In the genomic region with DNA sequence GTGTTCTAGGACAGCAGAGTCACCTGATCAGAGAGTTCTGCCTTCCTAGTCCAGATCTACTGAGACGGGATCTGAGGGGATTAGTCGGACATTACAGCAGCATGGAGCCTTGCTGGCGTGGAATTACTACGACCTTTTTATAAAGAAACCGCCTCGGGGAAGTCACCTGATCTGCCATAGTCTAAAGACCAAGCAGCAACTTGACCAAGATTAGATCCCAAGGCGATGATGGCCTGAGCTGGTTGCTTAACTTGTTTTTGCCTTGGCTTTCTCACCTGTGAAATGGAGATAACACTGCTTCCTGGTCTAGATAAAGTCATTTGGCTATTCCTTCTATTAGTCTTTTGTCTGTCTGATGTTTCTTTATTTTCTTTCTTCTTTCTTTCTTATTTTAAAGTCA, we compare ENCODE assay signal across 19 mouse cellular contexts. TPM values are rescaled to one million over a fixed set of nuclear protein-coding genes. Genes with fewer than 3 reads are reported as not detected.
DNase-seq lines count a peak whose midpoint lies in the region; ATAC-seq and TF ChIP-seq lines count a peak whose summit lies in the region.
"Had no signal": no experiment of that assay in that cellular context is flagged by ENCODE, and none has a peak within 500 bp of the region (broad histone marks: within the 10 kb centered on the region; RNA-seq: fewer than 3 reads in every experiment).

No protein-coding gene starts in this region.

- H3K36me3 ChIP-seq in ES-Bruce4 (ENCODE audit: control insufficient read depth, insufficient read depth, low read length, poor library complexity, severe bottlenecking) = 0 out of 2 replicates have a peak, but pooled peaks cover 2% of the 10 kb centered on the region
- H3K36me3 ChIP-seq in liver, adult 2 months (ENCODE audit: control insufficient read depth, insufficient read depth, low read length) = peaks cover 10% of the 10 kb centered on the region
- H3K36me3 ChIP-seq in liver, postnatal 0 days (replicated peaks; ENCODE audit: insufficient read depth, low read length) = peaks cover 7% of the 10 kb centered on the region; the same call in 1 of the 2 replicates
- peaks cover 5% of the 10 kb centered on the region; the same call in 1 of the 2 replicates for H3K36me3 ChIP-seq in kidney, embryonic 14.5 days (ENCODE audit: control insufficient read depth, insufficient read depth, low read length)
- H3K36me3 ChIP-seq in forebrain, postnatal 0 days (ENCODE audit: insufficient read depth) = no peaks in the 10 kb centered on the region
- H3K36me3 ChIP-seq: midbrain, embryonic 13.5 days had no signal

- H3K4me2 ChIP-seq in liver, postnatal 0 days (ENCODE audit: low read depth, low read length) = no peak overlapping the region
- H3K4me2 ChIP-seq in kidney, embryonic 14.5 days (replicated peaks; ENCODE audit: low read depth, low read length) = no peak overlapping the region
- no peak overlapping the region for H3K4me2 ChIP-seq in forebrain, postnatal 0 days (ENCODE audit: low read depth)
- H3K4me2 ChIP-seq: embryonic facial prominence, embryonic 13.5 days; midbrain, embryonic 13.5 days had no signal

- no peaks in the 10 kb centered on the region for H3K27me3 ChIP-seq in ES-Bruce4 (ENCODE audit: control insufficient read depth, insufficient read depth, low read length, poor library complexity, severe bottlenecking)
- H3K27me3 ChIP-seq in liver, adult 2 months (ENCODE audit: control insufficient read depth, insufficient read depth, low read length) = no peaks in the 10 kb centered on the region
- no peaks in the 10 kb centered on the region for H3K27me3 ChIP-seq in liver, postnatal 0 days (ENCODE audit: insufficient read depth, low read length)
- no peaks in the 10 kb centered on the region for H3K27me3 ChIP-seq in kidney, embryonic 14.5 days (ENCODE audit: control insufficient read depth, insufficient read depth, low read length)
- H3K27me3 ChIP-seq in forebrain, postnatal 0 days (ENCODE audit: insufficient read depth, low read length) = no peaks in the 10 kb centered on the region
- H3K27me3 ChIP-seq: embryonic facial prominence, embryonic 13.5 days; midbrain, embryonic 13.5 days had no signal

- 67% methylated on average over 7 of the region's 7 CpGs for WGBS in liver, adult 2 months
- 62% methylated on average over 7 of the region's 7 CpGs for WGBS in liver, postnatal 0 days (ENCODE audit: insufficient replicate concordance)
- WGBS in kidney, embryonic 14.5 days = 79% methylated on average over 7 of the region's 7 CpGs
- WGBS in forebrain, postnatal 0 days = 67% methylated on average over 7 of the region's 7 CpGs

- H3K79me2 ChIP-seq in liver, adult 2 months (ENCODE audit: control insufficient read depth, insufficient read depth, low read length) = peaks cover 7% of the 10 kb centered on the region; the same call in 1 of the 2 replicates

- ATAC-seq in liver, postnatal 0 days = no peak
- ATAC-seq in kidney, embryonic 14.5 days (ENCODE audit: low FRiP score, low TSS enrichment) = no peak
- no peak for ATAC-seq in forebrain, postnatal 0 days
- ATAC-seq: forebrain, embryonic 16.5 days; midbrain, embryonic 13.5 days had no signal

- peak; percentile 41 for DNase-seq in R1 (ENCODE audit: low read depth, low spot score)
- DNase-seq in liver, adult 2 months (ENCODE audit: extremely low read depth, low read depth, low spot score) = peak; percentile 31
- DNase-seq in liver, postnatal 0 days = no peak
- DNase-seq in lung, adult 18-20 months = no peak
- DNase-seq in forebrain, postnatal 0 days = no peak
- DNase-seq: cerebellum, adult 11 months; cerebellum, postnatal 10 days; gastrocnemius, postnatal 10 days; layer of hippocampus, postnatal 36 days; lung, postnatal 10 days; right cerebral cortex, postnatal 14 days; spleen, adult 18-20 months; thymus, postnatal 36 days had no signal

- H3K9ac ChIP-seq in ES-Bruce4 (ENCODE audit: low read depth, poor library complexity, severe bottlenecking) = no peak overlapping the region
- H3K9ac ChIP-seq in liver, adult 2 months (ENCODE audit: low read depth, low read length) = no peak overlapping the region
- no peak overlapping the region; the same call in 1 of the 2 replicates for H3K9ac ChIP-seq in liver, postnatal 0 days (replicated peaks)
- H3K9ac ChIP-seq in kidney, embryonic 14.5 days (ENCODE audit: low read depth, low read length) = no peak overlapping the region
- H3K9ac ChIP-seq in forebrain, postnatal 0 days = no peak overlapping the region
- H3K9ac ChIP-seq: embryonic facial prominence, embryonic 13.5 days; midbrain, embryonic 13.5 days had no signal

- no peak for TF ChIP-seq POLR2A in ES-Bruce4 (IDR thresholded peaks at IDR 0.05; ENCODE audit: insufficient read depth, low read length)
- no peak for TF ChIP-seq POLR2A in liver, adult 2 months (IDR thresholded peaks at IDR 0.05; ENCODE audit: extremely low read depth, insufficient read depth, low read length)

- no peak overlapping the region for H3K4me3 ChIP-seq in ES-Bruce4 (ENCODE audit: low read depth, low read length)
- no peak overlapping the region for H3K4me3 ChIP-seq in liver, adult 2 months (ENCODE audit: insufficient read depth, low read depth, low read length)
- H3K4me3 ChIP-seq in liver, postnatal 0 days (ENCODE audit: low read depth, low read length) = no peak overlapping the region
- H3K4me3 ChIP-seq in kidney, embryonic 14.5 days (ENCODE audit: low read length) = no peak overlapping the region
- H3K4me3 ChIP-seq in forebrain, postnatal 0 days (ENCODE audit: low read depth, low read length) = no peak overlapping the region
- H3K4me3 ChIP-seq: embryonic facial prominence, embryonic 13.5 days; layer of hippocampus, adult 2 months; midbrain, embryonic 13.5 days had no signal

- peaks cover 5% of the 10 kb centered on the region for H3K4me1 ChIP-seq in ES-Bruce4 (ENCODE audit: control insufficient read depth, insufficient read depth, low read length)
- H3K4me1 ChIP-seq in liver, adult 2 months (ENCODE audit: control insufficient read depth, insufficient read depth, low read length) = peaks cover 12% of the 10 kb centered on the region
- H3K4me1 ChIP-seq in liver, postnatal 0 days (ENCODE audit: insufficient read depth) = peaks cover 57% of the 10 kb centered on the region
- H3K4me1 ChIP-seq in kidney, embryonic 14.5 days (ENCODE audit: control insufficient read depth, insufficient read depth, low read length) = peaks cover 7% of the 10 kb centered on the region; the same call in 1 of the 2 replicates
- 0 out of 2 replicates have a peak, but pooled peaks cover 3% of the 10 kb centered on the region for H3K4me1 ChIP-seq in forebrain, postnatal 0 days (ENCODE audit: insufficient read depth)

- TF ChIP-seq EP300 in ES-Bruce4 (IDR thresholded peaks at IDR 0.05; ENCODE audit: insufficient read depth, low read depth, low read length) = no peak
- TF ChIP-seq EP300 in liver, postnatal 0 days (IDR thresholded peaks at IDR 0.05; ENCODE audit: low read depth) = no peak

- H3K9me3 ChIP-seq in ES-Bruce4 (replicated peaks; ENCODE audit: control insufficient read depth, insufficient read depth, low read length, poor library complexity, severe bottlenecking) = no peaks in the 10 kb centered on the region
- H3K9me3 ChIP-seq in liver, postnatal 0 days (ENCODE audit: low read length) = no peaks in the 10 kb centered on the region
- H3K9me3 ChIP-seq in kidney, embryonic 14.5 days (ENCODE audit: control insufficient read depth, low read length) = no peaks in the 10 kb centered on the region
- no peaks in the 10 kb centered on the region for H3K9me3 ChIP-seq in forebrain, postnatal 0 days (ENCODE audit: low read length)
- H3K9me3 ChIP-seq: embryonic facial prominence, embryonic 13.5 days; midbrain, embryonic 13.5 days had no signal

- TF ChIP-seq CTCF in ES-Bruce4 (IDR thresholded peaks at IDR 0.05; ENCODE audit: low read depth, low read length) = no peak
- TF ChIP-seq CTCF in liver, adult 2 months (IDR thresholded peaks at IDR 0.05; ENCODE audit: low read depth, low read length) = no peak
- no peak for TF ChIP-seq CTCF in liver, postnatal 0 days (IDR thresholded peaks at IDR 0.05; ENCODE audit: low read depth)
- TF ChIP-seq CTCF in forebrain, postnatal 0 days (IDR thresholded peaks at IDR 0.05; ENCODE audit: low read depth) = no peak

- peak overlapping the region; percentile 49; the same call in 1 of the 2 replicates for H3K27ac ChIP-seq in ES-Bruce4 (ENCODE audit: insufficient read depth, low read length)
- H3K27ac ChIP-seq in liver, adult 2 months (replicated peaks; ENCODE audit: insufficient read depth, low read depth, low read length) = peak overlapping the region; percentile 96
- H3K27ac ChIP-seq in liver, postnatal 0 days (ENCODE audit: low read depth) = peak overlapping the region; percentile 98
- no peak overlapping the region for H3K27ac ChIP-seq in kidney, embryonic 14.5 days (ENCODE audit: low read depth, low read length)
- H3K27ac ChIP-seq in forebrain, postnatal 0 days (ENCODE audit: low read depth, low read length) = no peak overlapping the region
- H3K27ac ChIP-seq: embryonic facial prominence, embryonic 13.5 days; layer of hippocampus, adult 2 months; midbrain, embryonic 13.5 days had no signal

RNA-seq across cellular contexts. Expression of a gene that starts 2.6 kb away (rescaled TPM):
- 57.9 and 60.7 TPM in 2 replicates for polyA plus RNA-seq in ES-Bruce4 (2011; ENCODE audit: insufficient read depth, insufficient read length, low read depth, missing spikeins)
- total RNA-seq in liver, adult 2 months (2014; rRNA removed) = 294 and 339 TPM in 2 replicates
- polyA plus RNA-seq in liver, adult 2 months (2012; rRNA removed) = 449 and 502 TPM in 2 replicates
- polyA plus RNA-seq in liver, postnatal 0 days (2015; fragmentation: Nextera tagmentation; extraction: Ambion mirVana) = 451 and 487 TPM in 2 replicates
- 50.4 and 56.5 TPM in 2 replicates for polyA plus RNA-seq in kidney, embryonic 14.5 days (2014; fragmentation: Nextera tagmentation; extraction: Ambion mirVana)
- 32.7 and 35.5 TPM in 2 replicates for total RNA-seq in forebrain, postnatal 0 days (2014; rRNA removed)
- polyA plus RNA-seq in forebrain, postnatal 0 days (2015; fragmentation: Nextera tagmentation; extraction: Ambion mirVana) = 35.5 and 36.2 TPM in 2 replicates

Comparison
In these comparisons a context has a peak if more than half of its experiments do, and no peak if none do; other contexts are left out.
1. DNase-seq: peak in R1 (single experiment) and liver, adult 2 months (single experiment); none in liver, postnatal 0 days (single experiment), lung, adult 18-20 months (0 of 2) and forebrain, postnatal 0 days (single experiment).
2. H3K27ac ChIP-seq: peak in ES-Bruce4 (single experiment), liver, adult 2 months (single experiment) and liver, postnatal 0 days (single experiment); none in kidney, embryonic 14.5 days (single experiment) and forebrain, postnatal 0 days (single experiment).